Mouse (Mus musculus) lung, adult 18-20 months (tissue): ENCODE results near the gene Snrpg.
"Not testable (repeated sequence)": the region's sequence is repeated elsewhere in the genome, so short reads cannot be mapped to it uniquely, and the experiment has no call there.

Experiments used
- DNase-seq, 2 experiments: peaks; one replicate each; pipeline ENCODE4 v3.0.0; 2022; ENCODE audit warnings: mixed read lengths in 2 of 2

The Snrpg gene

DNA sequence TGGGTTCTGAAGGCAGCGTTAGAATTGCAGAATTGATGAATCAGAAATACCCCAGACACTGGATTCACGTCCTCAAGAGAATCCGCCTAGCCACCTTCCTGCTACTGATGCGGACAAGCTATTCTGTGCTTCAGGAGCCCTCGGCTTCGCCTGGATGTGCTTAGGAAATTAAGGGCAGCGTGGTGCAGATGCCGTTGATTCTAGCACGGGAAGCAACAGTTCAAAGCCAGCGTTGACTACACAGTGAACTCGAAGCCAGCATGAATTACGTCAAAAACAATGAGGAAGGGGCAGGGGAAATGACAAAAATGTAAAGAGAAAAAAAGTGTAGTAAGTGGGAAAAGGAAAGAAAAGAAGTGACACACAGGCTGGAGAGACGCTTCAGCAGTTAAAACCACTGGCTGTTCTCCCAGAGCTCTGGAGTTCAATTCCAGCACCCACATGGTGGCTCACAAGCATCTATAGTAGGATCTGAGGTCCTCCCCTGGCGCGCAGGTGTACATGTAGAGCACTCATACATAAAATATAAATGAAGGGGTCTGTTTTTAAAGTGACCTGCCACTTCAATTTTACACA, at the start of gene Snrpg:
Gene Snrpg (plus strand): TSS at position 541 of the 576 bp plus-strand sequence.
- DNase-seq, result no peak

DNA sequence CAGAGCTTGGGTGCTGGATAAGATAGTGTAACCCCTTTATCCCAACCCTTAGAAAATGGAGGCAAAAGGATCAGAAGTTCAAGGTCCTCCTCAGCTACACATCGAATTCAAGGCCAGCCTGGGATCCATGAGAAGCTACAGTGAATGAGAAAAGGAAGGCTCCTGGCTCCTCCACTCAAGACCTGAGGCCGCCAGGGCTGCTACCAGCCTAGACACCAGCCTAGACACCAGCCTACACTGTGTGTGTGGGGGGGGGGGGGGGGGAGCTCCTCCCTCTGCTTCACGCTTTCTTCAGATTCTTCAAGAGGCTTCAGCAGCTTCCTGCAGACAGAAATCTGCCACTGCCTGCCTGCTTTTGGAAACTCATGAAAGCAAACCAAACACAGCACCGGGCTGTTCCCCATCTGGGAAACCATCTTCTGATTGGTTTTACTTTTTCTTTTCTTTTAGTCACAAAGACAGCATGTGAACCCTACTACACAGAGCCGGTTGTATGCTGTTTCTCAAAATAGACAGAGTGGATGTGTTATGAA, 49.0 kb upstream of the Snrpg start:
- no peak for DNase-seq

DNA sequence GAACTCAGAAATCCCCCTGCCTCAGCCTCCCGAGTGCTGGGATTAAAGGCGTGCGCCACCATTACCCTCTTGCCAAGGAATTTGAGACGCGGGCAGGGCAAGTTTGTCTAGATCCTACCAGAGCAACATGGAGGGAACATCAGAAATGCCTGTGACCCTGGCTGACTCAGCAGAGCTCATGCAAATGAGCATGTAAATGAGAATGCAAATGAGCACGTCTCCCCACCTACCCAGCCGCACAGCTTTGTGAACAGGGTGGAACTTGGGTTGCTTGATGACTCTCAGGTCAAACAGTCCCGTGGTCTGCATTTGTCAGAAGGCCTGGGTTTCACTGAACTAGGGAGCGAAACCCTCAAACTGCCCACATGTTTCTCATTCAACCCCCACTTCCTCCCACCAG, 48.1 kb upstream of the Snrpg start:
- no peak for DNase-seq

DNA sequence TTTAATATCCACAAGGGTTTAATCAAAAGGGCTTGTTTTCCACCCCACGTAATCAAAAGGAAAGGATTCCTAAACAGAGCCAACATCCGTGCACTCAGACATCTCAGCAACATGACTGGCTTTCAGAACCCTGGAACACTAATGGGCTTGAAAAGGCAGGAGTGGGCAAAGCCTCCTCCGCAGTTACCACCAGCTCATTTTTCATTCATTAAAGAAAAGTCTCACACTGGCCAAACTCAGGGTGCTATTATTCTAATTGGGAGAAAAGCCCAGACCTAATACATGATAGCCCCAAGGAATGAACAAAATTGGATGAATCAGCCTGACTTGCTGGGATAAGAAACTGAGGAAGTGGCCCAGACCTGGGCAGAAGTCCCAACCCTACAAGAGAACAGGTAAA, 46.7 kb upstream of the Snrpg start:
- no peak for DNase-seq

DNA sequence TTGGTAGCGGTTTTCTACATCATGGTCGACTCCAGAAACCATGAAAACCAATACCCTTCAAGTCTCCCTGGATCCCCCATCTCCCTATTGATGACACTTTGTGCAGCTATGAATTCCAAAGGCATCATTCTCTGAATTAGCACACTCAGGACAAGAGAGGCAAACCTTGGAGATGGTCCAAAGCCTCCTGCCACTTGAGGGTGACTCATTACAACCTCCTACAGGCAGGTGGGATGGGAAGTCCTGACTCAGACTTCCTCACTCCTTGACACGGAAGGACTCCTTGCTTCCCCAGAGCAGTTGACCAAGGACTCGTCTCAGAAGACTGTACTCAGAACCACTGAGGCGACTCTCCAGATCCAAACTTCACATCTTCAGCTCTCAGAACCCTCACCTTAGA, 45.5 kb upstream of the Snrpg start:
- DNase-seq, result peak; percentile 10 to 33

DNA sequence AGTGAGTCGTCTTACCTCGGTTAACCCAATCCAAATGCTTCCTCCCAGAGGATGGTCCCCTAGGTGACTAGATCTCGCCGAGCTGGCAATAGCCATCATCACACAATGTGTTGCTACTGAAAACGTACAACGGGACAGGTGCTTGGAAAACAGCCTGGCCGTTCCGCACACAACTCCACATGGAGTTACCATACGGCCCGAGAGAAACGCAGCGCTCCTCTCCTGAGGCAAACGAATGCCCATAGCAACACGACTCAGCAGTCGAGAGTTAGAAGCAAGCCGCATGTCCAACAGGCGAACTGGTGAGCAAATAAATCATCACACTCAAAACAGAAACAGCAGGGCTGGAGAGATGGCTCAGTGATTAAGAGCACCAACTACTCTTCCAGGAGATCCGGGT, 44.2 kb upstream of the Snrpg start:
- no peak for DNase-seq

DNA sequence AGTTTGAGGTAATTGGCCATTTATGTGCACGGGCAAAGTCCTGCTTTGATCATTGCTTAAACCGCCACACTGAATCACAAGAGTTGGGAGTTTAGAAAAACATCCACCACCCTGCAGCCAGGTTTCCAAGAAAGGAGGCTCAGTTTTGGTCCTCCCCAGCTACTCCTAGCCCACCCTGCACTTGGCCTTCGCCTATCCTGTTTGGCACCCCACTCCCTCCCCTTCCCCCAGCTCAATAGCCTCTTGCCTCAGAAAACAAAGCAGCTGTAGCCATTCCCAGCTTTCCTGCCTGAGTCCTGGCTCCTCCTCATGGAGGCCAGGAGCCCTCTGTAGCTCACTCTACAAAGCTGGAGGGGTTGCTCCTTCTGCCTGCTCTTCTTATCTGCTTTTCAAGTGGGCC, 42.7 kb upstream of the Snrpg start:
- DNase-seq, result no peak

DNA sequence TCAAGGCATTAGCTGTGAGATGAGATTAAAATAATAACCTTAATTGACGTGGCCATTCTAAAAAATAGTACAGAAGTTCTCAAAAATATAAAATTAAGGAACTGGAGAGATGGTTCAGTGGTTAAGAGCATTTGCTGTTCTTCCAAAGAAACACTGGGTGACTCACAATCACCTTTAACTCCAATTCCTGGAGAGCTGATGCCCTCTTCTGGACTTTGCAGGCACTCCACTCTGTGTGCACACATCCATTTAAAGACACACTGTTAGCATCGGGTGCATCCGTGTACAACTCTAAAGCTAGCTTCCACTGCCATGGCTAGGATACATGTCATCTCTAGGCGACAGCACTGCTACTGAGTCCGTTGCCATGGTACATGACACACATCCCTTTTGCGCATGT, 41.2 kb upstream of the Snrpg start:
- DNase-seq, result no peak

DNA sequence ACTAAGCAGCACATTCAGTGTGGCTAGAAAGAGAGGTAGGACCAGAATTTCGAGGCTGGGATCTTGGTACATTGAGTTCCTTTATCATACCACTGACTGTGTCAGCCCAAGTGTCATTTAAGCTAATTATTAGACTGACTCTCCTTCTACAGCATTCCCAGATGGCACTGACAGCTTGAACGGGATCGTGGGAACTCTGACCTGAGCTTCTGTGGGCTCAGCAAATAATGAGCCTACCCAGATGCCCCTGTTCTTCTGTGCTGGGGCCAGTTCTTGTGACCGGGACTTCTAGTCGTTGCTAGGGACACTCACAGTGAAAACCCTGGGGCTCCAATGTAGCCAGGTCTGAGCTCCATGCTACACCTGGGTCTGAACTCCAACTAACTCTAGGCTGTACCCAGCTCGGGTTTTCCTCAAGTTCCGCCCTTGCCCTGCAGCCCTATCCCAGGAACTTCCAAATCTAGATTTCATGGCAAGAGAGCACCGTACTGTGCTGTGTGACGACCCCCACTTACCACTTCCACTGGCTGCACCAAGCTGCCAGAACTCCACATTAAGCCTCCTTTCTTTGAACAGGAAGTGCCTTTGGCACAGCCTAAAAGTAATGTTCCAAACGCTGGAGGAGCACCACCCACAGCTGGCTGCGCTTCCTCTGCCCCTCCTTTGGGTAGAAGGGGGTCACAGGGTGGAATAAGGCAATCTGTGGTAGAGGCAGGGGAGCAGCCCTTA, 35.8 kb upstream of the Snrpg start:
- DNase-seq, result peak in 1 of 2 experiments; percentile 5

DNA sequence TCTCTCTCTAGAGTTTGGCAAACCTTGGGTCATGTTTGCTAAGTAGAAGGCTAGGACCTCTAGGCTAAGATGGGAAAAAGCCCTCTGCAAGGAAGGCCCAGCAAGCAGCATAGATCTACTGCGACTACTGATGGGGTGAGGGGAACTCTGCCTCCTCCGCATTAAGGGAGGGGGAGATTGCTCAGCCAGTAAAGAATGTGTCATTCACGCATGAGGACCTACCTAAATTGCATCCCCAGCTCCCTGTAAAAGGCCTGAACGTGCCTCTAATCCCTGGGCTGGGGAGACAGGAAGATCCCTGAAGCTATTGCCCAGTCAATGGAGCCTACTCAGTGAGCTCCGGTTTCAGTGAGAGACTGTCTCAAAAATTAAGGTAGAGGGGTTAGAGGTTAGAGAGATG, 35.2 kb upstream of the Snrpg start:
- DNase-seq, result no peak

DNA sequence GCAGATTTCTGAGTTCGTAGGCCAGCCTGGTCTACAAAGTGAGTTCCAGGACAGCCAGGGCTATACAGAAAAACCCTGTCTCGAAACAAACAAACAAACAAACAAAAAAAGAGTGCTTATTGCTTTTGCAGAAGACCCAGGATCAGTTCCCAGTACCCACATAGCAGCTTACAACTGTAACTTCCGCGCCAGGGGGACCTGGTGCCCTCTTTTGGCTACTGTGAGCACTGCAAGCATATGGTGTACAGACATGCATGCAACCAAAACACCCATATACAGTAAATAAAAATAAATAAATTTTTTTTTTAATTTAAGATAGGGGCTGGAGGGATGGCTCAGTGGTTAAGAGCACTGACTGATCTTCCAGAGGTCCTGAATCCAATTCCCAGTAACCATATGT, 34.8 kb upstream of the Snrpg start:
- DNase-seq, result not testable (repeated sequence)

DNA sequence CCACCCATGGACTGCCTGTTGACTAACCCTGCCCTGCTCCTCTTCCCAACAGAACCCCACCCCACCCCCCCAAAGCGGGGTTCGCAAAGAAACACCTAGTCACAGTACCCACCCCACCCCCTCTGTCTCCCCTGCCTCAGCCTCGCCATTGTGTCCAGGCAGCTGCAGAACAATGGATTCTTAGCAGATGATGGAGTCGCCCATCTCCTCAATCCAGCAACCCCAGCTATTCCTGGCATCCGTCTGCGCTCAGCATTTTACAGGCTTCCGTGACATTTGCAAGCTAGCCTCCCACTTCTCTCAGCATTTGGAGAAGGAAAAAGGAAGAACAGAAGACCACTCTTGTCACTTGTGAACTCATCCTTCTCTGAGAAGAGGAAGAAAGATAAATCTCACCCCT, 27.4 kb upstream of the Snrpg start:
- no peak for DNase-seq

DNA sequence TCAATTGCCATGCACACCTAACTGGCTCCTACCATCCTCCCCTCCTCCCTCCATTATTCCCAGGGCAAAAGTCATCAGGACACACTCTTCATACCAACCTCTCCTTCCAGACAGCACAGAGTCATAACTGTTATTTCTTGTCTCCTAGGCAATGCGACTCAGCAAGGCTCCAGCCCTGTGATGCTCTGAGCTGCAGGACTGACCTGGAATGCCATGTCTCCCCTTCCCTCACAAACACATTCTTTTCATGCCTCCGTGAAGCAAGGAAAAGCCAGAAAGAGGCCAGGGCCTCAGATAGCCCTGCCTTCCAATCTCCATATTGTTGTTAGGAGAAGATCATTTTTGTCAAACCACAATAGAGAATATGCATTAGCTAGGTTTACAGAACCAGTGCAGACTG, 25.0 kb upstream of the Snrpg start:
- no peak for DNase-seq

DNA sequence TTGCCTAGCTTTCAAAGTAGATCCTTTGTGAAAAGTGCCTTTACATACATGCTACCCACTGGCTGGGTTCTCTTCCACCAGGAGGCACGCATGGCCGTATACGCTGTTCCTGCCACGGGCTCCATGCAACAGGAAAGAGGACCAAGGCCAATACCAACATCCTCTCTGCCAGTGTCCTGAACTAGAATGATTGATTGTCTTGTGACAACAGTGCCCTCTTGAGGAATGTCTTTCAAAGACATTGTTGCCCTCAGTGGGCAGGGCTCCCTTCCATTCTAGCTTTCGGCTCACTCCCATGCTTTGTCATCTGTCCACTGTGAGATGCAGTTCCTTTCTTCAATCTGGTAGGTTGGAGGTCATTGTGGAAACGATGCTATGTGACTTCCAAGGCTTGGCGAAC, 21.8 kb upstream of the Snrpg start:
- peak in 1 of 2 experiments; percentile 16 for DNase-seq

DNA sequence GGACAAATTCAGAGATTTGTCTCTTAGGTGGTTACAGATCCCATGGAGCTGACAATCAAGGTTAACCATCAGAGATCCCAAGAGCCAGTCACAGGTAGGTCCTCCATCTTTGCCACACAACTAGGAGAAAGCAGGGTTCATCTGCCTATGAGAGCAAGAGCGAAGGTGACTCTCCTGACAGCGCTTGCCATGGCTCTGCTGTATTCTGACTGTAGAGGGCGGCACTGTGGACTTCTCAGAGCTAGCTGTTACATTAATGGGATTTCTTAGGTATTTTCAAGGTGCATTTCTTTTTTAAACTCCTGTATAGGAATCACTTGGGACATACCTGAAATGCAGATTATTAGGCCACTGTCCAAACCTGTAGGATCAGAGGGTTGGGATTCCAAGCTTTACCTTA, 16.2 kb upstream of the Snrpg start:
- no peak for DNase-seq

DNA sequence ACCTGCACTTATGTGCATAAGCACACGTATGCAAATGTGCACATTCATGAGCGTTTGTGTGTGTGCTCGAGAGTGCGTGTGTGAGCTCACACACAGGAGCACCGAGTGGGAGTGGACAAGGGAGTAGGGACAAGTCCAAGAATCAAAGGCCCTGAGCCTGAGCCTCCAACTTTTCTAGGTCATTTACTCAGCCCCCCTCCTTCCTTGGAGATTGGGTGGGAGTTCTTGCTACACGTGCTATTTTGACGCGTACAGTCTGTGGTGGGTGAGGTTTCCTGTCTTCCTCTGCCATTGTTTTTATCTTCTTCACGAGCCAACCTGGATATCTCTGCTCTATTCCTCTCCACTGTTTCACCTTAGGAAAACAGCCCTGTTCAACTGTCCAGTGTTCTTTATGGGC, 14.1 kb upstream of the Snrpg start:
- DNase-seq, result no peak

DNA sequence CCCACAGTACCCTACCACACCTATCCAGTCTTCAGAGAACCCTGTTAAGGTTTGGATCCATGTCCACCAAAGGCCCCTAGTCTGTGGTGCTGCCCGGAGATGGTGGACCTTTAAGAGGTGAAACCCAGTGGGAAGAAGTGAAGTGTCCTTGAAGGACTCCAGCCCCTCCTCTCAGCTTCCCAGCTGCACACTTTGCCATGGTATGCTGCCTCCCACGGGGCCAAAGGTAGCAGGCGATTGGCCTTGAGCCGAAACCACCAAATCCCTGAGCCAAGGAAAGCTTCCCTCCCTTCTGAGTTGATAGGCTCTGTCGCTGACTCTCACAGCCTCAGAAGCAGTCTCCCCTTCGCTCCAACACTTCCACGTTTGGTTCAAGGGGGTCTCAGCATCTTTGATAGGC, 10.4 kb upstream of the Snrpg start:
- peak; percentile 20 to 22 for DNase-seq

DNA sequence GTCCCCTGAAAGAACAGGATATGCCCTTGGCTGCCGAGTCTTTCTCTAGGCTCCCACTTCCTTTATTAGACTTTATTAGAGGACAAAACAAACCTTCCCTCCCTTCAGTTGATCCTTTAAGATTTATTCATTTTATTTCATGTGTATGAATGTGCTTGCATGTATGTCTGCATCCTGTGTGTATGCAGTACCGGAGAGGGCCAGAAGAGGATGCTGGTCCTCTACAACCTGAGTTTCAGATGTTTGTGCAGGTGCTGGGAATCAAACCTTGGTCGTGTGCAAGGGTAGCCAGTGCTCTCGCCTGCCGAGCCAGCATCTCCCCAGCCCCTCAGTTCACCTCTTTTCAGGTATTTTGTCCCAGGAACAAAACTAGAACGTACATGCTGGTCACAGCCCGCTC, 9.7 kb upstream of the Snrpg start:
- no peak for DNase-seq

DNA sequence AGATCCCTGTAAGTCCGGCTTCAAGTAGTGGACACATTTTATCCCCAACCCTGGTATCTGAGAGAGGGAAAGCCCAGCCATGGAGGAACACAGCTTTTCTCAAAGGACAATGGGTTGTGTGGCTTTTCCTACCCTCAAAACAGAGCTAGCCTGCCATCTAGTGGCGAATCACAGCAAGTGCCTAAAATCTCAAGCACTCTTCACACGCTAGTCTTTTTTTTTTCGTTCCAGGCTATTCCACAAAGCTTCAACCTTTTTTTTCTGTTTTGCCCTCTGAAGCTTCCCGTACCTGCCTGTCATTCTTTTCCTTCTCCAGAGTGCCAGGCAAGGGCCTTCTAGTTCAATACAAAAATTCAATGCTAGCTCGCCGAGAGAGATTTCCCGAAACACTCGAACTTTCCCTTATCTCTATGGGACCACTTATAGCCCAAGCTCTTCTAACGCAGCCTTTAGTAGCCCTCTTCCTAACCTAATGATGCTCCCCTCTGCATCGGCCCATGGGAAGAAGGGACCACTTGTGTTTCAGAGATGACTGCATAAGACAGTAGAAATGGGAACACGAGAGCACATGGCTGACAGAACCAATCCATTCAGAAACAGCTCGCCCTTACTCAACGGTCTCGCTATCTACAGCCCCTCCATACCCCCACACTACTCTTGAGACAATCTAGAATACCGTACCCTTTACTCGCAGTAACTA, 6.5 kb upstream of the Snrpg start:
- DNase-seq, result peak; percentile 77 to 79

DNA sequence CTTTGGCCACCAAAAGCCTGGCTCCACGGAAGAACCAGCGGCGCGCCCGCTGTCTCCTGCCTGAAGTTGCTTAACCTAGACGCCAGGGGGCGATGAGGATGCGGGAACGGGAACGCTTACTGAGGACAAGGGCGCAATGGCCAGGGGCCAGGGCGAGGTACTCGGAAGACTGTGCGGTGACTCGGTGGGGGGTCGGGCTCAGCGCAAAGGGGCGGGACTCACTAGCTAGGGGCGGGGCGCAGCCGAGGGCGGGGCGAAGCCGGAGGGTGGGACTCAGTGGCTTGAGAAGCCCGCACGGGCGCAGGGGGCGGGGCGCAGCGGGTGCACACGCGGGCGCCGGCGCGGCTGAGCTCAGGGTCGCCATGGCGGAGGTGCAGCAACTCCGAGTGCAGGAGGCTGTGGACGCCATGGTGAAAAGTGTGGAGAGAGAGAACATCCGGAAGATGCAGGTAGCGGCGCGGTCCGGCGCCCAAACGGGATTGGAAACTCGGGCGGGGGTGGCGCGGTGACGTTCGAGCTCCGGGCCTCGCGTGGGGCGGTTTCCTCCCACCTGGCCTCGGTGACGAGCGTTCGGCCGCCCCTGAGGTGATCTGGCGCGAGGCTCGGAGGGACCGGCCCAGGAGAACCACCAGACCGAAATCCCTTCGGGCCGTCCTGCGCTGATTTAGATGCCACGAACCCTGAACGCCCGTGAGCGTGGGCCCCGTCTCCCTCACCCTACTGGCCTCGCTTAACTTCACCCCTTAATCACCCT, 5.6 kb upstream of the Snrpg start, which contains the start of gene Fam136a:
Gene Fam136a (plus strand): TSS at position 276 of the 754 bp plus-strand sequence.
- DNase-seq, result peak; percentile 95 to 97

DNA sequence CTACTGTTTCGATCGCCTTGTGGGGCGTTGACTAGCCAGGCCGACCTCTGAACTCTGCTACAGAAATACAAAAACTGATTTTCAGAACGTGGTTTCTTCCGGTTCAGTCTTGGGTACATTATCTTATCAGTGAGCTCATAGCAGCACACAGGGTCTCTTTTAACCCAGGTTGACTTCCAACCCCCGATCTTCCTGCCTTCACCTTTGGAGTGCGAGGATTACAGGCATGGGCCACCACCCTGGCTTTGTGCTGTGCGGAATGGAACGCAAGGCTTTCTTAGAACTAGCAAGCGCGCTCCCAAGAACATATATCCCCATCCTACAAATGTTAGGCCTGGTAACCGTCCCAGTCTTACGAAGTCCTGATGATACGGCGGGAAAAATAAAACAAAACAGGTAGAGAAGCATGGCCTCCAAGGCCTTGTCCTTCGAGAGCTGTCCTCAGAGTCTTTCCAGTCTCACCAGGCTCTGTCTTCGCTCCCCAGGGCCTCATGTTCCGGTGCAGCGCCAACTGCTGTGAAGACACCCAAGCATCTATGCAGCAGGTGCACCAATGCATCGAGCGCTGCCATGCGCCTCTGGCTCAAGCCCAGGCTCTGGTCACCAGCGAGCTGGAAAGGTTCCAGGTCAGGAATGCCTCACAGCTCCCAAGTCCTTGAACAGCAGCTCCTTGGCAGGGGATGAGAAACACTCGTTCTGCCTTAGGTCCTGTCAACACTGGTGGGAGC, 4.8 kb upstream of the Snrpg start:
- peak; percentile 43 to 57 for DNase-seq

DNA sequence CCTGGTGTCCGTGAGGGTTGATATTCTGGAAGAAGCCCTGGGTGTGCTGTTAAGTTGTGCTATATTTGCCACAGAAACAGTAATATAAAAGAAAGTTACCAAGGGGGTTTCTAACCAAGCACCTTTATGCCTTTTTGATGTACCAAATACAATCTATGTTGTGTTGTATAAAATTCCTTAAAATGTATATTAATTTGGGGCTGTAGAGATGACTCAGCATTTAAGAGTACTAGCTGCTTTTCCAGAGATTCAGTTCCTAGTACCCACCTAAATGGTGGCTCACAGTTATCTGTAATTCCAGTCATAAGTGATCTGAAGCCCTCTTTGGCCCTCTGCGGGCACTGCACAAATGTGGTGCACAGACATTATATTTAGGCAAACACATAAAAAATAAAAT, 4.3 kb upstream of the Snrpg start:
- DNase-seq, result no peak
